Mouse (Mus musculus) lung, postnatal 0 days (tissue): ENCODE measurements around the gene Eif2s2.

Experiments used
- CTCF ChIP-seq: IDR thresholded peaks from 2 replicates; pipeline ENCODE4 v1.5.1; 2016; ENCODE audit warnings: antibody characterized with exemption, mild to moderate bottlenecking
- EP300 ChIP-seq: IDR thresholded peaks from 2 replicates; pipeline ENCODE4 v1.6.1; 2016; ENCODE audit warnings: antibody characterized with exemption, mild to moderate bottlenecking, control low read depth

- no peak for TF ChIP-seq CTCF
- TF ChIP-seq EP300, result no peak
Observed at GRCm38 (mm10) chr2:154936106-154936505, 43.4 kb upstream of the Eif2s2 start.
